Mouse (Mus musculus) gastrocnemius, adult 8-10 months (tissue): ENCODE results near the gene Hist1h2bh. TPM values are rescaled to one million over a fixed set of nuclear protein-coding genes. Genes with fewer than 3 reads are reported as not detected.
A peak's percentile ranks its signal among the peaks of the same experiment; 100 is the strongest.
"Not testable (repeated sequence)": the region's sequence is repeated elsewhere in the genome, so short reads cannot be mapped to it uniquely, and the experiment has no call there.

Source experiments
- DNase-seq, 2 experiments: peaks; one replicate each; pipeline ENCODE4 v3.0.0; 2022; ENCODE audit warnings: low spot score in 2 of 2
- total RNA-seq, 4 experiments: library from RNA; stranded (reverse); gene quantifications; 2 replicates each; pipeline ENCODE4 v1.2.4; 2022

Gene Hist1h2bh
- total RNA-seq, 4 experiments from 2014 or later: 0.82 to 1.6 (median 1.2) TPM

DNA sequence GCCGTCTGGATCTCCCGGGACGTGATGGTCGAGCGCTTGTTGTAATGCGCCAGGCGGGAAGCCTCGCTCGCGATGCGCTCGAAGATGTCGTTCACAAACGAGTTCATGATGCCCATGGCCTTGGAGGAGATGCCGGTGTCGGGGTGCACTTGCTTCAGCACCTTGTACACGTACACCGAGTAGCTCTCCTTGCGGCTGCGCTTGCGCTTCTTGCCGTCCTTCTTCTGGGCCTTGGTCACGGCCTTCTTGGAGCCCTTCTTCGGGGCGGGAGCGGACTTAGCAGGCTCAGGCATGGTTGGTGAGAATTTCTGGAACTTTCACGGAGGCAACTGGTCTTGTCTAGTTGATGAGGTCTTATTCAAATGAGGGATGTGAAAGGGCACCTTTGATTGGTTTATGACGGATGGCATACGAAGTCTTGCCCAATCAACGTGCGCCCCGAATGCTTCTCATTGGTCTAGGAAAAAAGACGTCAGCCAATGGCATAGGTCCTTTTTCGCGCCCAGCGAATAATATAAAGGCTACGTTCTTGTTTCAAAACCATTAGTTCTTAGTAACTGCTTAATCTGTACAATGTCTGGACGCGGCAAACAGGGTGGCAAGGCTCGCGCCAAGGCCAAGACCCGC, 30.8 kb upstream of the Hist1h2bh start, which contains the start of the genes Hist1h2bf and Hist1h2ad:
Gene Hist1h2bf (minus strand): TSS at position 299 of the 627 bp plus-strand sequence.
Gene Hist1h2ad (plus strand): TSS at position 484 of the 627 bp plus-strand sequence.
- peak; percentile 30 to 64 for DNase-seq

DNA sequence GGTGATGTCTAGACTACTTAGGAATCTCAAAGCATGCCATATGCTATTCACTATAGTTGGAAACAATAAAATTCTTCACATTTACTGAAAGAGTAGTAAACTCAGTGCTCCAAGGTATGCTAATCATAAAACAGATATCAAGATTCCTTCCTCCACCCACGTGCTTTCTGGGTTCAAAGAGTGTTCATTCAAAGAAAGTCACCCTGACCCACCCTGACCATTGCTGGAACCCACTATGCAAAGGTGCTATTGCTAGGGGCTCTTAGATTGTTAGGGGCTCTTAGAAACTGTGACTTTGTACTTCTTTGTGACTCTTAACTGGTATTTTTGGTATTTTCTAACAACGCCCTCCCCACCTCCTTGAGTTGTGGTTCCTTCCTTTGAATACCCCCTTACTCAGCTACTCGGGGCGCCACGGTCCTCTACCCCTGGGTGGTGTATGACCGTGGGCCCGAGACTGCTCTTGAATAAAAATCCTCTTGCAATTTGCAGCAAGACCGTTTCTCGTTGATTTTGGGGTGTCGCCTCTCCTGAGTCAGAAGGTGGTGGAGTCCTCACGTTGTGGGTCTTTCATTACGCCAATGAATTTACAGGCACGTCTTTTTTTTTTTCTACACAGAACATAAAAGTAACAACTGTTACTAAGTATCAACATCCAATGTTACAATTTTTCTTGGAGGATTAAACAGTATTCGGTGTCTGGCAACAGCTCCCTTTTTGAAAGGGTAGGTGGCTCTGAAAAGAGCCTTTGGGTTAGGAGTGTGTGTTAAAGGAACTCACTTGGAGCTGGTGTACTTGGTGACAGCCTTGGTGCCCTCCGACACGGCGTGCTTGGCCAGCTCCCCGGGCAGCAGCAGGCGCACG, 30.1 kb upstream of the Hist1h2bh start:
- DNase-seq: not testable (repeated sequence)

DNA sequence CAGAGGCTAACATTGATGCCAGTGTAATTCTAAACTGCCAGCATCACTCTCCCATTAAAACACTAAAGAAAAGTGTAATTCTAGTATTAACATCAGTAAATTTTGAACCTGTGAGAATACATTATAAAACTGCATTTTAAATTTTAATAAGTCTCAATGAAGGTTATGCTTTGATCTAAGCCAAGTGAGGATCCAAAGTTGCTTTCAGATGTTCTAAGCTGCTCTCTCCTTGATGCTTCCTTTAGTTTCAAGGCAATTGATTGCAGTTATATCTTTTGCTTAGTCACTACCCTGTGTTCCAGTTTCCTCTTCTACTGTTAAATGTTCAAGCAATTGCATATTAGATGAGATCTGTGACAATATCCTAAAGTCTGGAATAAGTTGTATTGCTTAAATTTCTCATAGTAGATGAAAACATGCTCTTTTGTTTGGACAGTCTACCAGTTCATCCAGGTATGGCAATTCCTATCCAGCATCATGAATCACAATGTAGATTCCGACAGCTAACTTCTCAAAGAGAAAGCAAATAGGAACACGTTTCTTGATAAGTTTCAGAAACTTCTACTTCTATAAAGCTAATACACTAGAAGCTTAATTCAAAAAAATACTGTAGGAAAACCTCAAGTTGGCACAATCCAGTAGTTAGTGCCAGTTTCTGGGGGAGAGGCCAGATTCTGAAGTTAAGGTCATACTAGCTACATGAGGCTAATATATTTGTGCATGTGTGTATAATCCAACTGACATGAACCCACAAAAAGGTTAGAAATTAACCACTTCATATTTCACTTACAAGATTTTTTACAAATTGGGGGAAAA, 29.2 kb upstream of the Hist1h2bh start:
- DNase-seq: no peak

DNA sequence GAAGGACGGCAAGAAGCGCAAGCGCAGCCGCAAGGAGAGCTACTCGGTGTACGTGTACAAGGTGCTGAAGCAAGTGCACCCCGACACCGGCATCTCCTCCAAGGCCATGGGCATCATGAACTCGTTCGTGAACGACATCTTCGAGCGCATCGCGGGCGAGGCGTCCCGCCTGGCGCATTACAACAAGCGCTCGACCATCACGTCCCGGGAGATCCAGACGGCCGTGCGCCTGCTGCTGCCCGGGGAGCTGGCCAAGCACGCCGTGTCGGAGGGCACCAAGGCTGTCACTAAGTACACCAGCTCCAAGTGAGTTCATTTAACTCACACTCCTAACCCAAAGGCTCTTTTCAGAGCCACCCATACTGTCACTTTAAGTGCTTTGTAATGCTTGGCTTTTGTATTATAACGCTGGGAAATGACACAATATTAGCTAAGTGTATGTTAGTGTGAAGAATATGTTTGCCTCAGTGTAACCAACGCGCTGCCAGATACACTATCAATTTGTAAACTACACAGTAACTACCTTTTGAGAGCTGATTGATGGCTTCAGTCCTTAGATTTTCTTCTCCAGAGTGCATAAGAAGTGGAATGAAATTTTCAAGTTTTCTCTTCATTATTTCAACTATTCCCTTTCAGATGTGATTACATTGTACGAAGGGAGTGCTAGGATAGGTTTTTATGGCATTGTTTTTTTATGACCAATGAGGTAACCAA, 28.5 kb upstream of the Hist1h2bh start:
- not testable (repeated sequence) for DNase-seq

DNA sequence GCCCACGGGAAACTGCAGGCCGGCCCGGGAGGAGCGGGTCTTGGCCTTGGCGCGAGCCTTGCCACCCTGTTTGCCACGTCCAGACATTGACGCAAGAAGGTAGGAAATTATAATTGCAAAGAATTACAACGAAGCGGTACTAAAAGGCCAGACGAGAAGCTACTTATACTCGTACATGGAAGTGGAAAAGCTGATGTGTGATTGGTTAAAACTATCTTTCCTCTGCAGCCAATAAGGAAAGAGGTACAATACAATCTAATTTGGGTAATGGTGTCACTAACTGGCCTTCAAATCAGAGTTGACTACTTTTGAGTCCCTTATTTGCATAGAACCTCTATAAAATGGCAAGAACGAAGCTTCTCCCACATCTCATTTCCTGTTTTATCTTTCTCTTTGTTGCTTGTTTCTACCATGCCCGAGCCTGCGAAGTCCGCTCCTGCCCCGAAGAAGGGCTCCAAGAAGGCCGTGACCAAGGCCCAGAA, 27.9 kb upstream of the Hist1h2bh start, which contains the start of the genes Hist1h2ae and Hist1h2bg:
Gene Hist1h2ae (minus strand): TSS at position 199 of the 482 bp plus-strand sequence.
Gene Hist1h2bg (plus strand): TSS at position 375 of the 482 bp plus-strand sequence.
- DNase-seq: no peak

DNA sequence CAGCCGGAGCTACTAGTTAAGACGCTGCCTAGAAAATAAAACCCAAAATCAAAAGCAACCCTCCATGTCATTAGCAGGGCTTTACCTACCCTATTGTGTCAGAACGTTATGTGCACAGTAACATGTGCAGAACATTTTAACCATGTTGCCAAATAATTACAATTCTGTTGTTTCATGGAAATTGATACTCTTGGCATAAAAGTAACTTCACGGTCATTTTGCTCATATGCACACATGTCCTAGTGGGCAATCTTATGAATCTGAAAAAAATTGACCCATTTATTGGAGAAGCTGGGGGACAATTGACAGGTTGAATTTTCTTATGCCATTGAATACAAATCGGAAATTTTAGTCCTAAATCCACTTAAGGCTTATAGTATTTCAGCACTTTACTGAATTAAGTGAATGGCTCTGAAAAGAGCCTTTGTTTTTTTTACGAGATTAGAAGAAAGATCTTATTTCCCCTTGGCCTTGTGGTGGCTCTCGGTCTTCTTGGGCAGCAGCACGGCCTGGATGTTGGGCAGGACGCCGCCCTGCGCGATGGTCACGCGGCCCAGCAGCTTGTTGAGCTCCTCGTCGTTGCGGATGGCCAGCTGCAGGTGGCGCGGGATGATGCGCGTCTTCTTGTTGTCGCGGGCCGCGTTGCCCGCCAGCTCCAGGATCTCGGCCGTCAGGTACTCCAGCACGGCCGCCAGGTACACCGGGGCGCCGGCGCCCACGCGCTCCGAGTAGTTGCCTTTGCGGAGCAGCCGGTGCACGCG, 27.2 kb upstream of the Hist1h2bh start:
- not testable (repeated sequence) for DNase-seq

DNA sequence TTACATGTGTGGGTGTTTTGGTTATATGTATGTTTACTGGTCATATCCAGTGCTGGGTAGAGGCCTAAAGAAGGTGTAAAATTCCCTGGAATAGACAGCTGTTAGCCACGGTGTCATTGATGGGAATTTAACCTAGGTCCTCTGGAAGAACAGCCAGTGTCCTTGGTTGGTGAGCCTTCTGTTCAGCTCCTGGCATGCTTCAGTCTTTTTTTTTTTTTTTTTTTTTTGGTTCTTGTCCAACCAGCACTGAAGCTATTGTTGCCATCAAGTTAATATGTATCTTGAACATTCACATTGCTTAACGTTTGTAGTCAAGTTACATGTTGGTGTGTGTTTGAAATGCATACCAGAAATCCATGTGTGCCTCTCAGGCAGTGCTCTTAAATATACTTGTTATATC, 21.3 kb upstream of the Hist1h2bh start:
- DNase-seq: no peak

DNA sequence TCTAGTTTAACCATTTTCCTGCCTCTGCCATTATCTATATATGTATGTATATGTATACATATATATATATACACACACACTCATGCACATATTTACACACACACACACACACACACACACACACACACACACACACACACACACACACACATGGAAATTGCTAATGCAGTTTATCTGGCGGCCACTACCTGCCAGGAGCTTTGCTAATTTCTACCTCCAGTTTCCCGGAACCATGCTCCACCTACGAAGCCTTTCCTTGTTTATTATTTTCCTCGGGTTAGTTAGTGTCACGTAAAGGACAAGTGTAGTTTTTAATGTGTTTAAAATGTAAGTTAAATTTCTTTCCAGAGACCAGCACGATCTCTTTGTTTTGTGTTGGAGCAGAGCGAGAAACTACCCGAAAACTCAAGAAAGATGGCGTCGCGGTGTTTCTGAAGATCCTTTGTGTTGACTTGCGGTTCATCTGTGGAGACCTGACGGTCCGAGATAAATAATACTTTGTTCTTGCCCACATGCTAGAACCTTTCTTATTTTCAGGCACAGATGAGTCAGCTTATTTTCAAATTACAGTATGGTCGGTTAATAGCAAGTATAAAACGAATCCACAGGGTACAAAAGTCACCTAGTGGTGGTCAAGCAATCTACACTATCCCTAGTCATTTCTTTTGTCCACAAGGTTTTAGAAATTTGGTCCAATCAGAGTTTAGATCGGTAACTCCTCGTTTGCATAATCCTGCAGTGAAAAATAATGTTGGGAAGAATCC, 19.7 kb upstream of the Hist1h2bh start:
- no peak for DNase-seq

DNA sequence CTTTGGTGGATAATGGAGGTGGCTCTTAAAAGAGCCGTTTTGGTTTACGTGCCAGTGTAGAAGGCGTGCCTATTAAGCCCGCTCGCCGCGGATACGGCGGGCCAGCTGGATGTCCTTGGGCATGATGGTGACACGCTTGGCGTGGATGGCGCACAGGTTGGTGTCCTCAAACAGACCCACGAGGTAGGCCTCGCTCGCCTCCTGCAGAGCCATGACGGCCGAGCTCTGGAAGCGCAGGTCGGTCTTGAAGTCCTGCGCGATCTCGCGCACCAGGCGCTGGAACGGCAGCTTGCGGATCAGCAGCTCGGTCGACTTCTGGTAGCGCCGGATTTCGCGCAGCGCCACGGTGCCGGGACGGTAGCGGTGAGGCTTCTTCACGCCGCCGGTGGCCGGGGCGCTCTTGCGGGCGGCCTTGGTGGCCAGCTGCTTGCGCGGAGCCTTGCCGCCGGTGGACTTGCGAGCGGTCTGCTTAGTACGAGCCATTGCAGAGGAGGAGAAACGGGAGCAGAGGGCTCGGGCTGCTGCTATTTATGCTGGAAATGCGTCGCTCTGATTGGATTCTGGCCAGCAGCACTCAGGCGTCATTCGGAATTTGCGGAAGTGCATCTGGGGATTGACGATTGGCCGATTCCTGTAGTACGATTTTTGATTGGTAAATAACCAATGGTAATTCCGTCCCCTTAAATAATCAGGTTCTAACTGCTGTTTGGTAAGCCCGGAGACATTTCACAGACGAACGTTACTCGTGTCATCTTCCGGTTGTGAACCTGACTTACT, 18.9 kb upstream of the Hist1h2bh start, which contains the start of gene Hist1h3e:
Gene Hist1h3e (minus strand): TSS at position 487 of the 777 bp plus-strand sequence.
- DNase-seq: peak; percentile 84 to 88

DNA sequence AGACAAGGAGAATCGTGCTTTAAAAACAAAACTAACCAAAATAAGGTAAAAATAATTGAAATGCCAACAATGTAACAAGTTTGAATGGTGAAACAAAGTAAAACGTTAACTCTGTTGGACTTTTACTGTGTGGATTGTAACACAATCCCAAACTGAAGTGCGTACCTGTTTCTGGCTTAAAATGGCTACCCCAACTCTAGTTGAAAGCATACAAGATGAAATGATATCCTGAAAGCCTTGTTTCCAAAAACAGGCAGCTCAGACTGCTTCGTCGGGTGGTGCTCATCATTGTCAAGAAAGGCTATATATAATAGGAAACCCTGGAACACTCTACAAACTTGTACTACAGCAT, 18.3 kb upstream of the Hist1h2bh start:
- not testable (repeated sequence) for DNase-seq

DNA sequence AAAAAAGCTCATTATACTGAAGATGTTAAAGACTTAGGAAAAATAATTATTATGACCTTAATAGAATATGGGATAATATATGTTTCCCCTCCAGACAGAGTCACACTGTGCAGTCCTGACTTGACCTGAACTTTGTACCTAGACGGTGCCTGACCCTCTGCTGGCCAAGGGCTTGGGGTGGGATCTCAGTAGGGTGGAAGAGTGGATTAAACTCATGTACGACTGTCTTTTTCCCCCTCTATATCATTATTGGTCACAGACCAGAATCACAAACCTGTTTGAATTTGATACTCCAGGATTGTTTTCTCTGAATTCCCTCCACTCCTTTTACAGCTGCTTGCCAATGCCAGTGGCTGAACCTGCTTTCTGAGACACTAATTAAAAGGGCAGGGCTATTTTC, 17.5 kb upstream of the Hist1h2bh start:
- DNase-seq: not testable (repeated sequence)

DNA sequence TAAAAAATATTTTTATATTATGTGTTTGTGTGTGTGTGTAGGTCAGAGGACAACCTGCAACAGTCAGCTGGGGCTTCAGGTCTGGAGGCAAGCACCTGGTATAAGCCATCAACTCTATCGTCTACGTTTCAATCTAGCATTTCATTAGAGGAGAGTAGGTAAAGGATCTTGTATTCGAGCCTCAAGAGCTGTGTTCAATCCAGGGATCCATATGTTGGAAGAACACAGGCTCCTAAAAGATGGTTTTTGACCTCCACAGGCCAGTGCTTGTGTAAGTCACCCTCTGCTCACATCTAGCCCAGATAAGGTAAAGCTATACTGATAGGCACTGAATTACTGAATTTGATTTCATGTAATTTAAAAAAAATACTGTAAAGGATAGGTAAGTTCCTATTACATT, 13.7 kb upstream of the Hist1h2bh start:
- no peak for DNase-seq

DNA sequence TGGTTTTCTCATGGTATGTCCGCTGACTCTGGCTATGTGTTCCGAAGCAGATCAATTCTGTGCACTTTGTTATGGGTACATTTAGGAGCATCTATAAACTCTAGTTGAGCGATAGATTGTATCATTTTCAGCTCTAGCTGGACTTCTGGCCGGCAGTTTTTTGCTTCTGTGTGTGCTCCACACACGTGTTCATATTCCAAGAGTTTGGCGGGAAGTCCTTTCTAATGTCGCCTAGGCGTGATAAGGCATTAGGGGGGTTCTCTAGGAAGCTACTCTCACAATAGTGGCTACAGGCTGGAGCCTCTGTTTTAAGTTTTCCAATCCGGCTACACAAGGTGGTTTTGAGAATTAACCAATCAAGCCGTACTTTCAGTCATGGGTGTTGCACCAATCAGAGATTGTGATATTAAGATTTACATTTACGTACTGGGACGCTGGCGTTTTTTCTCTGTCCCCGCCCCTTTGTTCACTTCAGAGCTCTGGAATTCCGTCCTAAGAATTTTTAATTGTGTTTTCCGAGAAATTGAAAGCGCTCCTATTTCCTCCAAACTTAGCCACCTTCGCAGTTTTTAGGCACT, 12.7 kb upstream of the Hist1h2bh start:
- DNase-seq: no peak

DNA sequence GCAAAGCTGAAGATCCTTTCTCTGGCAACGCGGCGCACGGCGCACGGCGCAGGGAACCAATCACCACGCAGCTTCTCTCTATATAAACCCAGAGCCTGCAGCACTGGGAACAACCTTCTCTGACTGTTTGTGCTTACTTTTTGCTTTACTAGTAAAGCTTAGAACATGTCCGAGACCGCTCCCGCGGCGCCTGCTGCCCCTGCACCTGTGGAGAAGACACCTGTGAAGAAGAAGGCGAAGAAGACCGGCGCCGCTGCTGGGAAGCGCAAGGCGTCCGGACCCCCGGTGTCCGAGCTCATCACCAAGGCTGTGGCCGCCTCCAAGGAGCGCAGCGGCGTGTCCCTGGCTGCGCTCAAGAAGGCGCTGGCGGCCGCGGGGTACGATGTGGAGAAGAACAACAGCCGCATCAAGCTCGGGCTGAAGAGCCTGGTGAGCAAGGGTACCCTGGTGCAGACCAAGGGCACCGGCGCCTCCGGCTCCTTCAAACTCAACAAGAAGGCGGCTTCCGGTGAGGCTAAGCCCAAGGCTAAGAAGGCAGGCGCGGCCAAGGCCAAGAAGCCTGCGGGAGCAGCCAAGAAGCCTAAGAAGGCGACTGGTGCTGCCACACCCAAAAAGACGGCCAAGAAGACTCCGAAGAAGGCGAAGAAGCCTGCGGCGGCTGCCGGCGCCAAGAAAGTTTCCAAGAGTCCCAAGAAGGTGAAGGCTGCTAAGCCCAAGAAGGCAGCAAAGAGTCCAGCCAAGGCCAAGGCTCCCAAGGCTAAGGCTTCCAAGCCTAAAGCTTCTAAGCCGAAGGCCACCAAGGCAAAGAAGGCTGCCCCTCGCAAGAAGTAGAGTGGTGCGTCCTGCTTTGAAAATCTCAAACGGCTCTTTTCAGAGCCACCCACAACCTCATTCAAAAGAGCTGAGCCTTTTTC, 12.0 kb upstream of the Hist1h2bh start:
- DNase-seq: peak in 1 of 2 experiments; percentile 43

DNA sequence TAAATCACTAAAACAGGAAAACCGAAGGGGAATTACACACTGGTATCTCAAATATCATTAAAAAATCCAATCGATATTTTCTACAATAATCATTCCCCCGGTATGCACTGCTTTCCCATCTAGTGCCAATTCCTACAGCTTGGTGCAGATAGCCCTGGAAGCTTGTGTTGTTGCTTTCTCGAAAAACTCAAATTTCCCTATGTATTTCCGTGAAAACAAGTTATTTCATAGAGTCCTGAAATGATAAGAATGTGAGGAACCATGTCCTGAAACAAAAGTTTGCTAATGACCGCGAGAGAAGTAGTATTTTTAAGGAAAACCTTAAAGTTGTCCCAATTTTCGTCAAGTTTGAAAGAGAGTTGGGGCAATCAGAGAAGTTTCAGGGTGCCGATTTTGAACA, 11.2 kb upstream of the Hist1h2bh start:
- no peak for DNase-seq

DNA sequence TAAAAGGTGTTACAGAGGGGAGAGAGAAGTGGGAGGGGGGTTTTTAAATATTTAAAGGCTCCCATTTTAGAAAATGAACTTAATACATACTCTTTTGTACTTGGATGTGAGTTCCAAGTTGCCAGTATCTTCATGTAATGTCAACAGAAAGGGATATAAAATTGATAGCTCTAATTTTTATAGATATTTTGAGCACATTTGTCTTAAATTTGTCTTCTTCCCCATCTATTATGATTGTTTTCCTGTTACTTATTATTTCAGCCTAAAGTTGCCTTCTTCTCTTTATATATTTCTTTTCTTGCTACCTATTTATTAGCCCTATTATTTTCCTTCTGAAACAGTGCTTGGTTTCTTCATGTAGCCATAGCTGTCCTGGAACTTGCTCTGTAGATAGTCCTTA, 9.8 kb upstream of the Hist1h2bh start, which contains the start of gene Hist1h1d:
Gene Hist1h1d (plus strand): TSS at position 301 of the 400 bp plus-strand sequence.
- no peak for DNase-seq
